Mouse (Mus musculus) ES-Bruce4 (cell line): ENCODE results near the gene Psmd1. TPM values are rescaled to one million over a fixed set of nuclear protein-coding genes. Genes with fewer than 3 reads are reported as not detected.
"Not testable (repeated sequence)": the region's sequence is repeated elsewhere in the genome, so short reads cannot be mapped to it uniquely, and the experiment has no call there.

ENCODE experiments used
- H3K27ac ChIP-seq: 2 replicates; pipeline ENCODE4 v1.5.1; 2012; ENCODE audit warnings: low read length, inconsistent platforms; ENCODE audit not compliant: insufficient read depth
- H3K27me3 ChIP-seq: 2 replicates; pipeline ENCODE4 v1.6.1; 2012; ENCODE audit warnings: mild to moderate bottlenecking, low read length, inconsistent platforms; ENCODE audit not compliant: control insufficient read depth, poor library complexity, insufficient read depth, severe bottlenecking
- H3K36me3 ChIP-seq: 2 replicates; pipeline ENCODE4 v1.6.1; 2012; ENCODE audit warnings: inconsistent platforms, mild to moderate bottlenecking, low read length, moderate library complexity; ENCODE audit not compliant: control insufficient read depth, poor library complexity, insufficient read depth, severe bottlenecking
- H3K4me1 ChIP-seq: one replicate; pipeline ENCODE4 v1.8.1; 2011; ENCODE audit warnings: low read length; ENCODE audit not compliant: control insufficient read depth, insufficient read depth
- H3K4me3 ChIP-seq: 2 replicates; pipeline ENCODE4 v1.5.1; 2011; ENCODE audit warnings: low read depth, mild to moderate bottlenecking, low read length
- H3K9ac ChIP-seq: 2 replicates; pipeline ENCODE4 v1.6.1; 2012; ENCODE audit warnings: low read depth, mild to moderate bottlenecking, inconsistent platforms; ENCODE audit not compliant: poor library complexity, severe bottlenecking
- H3K9me3 ChIP-seq: replicated peaks from 2 replicates; pipeline ENCODE4 v1.6.1; 2012; ENCODE audit warnings: mild to moderate bottlenecking, low read length, inconsistent platforms; ENCODE audit not compliant: control insufficient read depth, poor library complexity, insufficient read depth, severe bottlenecking
- CTCF ChIP-seq: IDR thresholded peaks from one replicate; pipeline ENCODE4 v1.8.1; 2011; ENCODE audit warnings: low read depth, low read length
- EP300 ChIP-seq: IDR thresholded peaks from 2 replicates; pipeline ENCODE4 v1.6.1; 2011; ENCODE audit warnings: low read depth, low read length; ENCODE audit not compliant: insufficient read depth
- POLR2A ChIP-seq: IDR thresholded peaks from one replicate; pipeline ENCODE4 v1.8.1; 2011; ENCODE audit warnings: low read length; ENCODE audit not compliant: insufficient read depth
- polyA plus RNA-seq: library from polyadenylated mRNA; stranded (reverse); fragments of >200 nt; gene quantifications from 2 replicates; pipeline ENCODE4 v1.2.4, GENCODE M21; 2011; ENCODE audit warnings: low read depth; ENCODE audit not compliant: missing spikeins, insufficient read depth, insufficient read length

Psmd1 gene
- 174 and 180 TPM in 2 replicates for polyA plus RNA-seq

GRCm38 (mm10) chr1:86064271-86064991 lies at the start of gene Psmd1:
Psmd1 (plus strand) TSS chr1:86064387.
- Histone ChIP-seq H3K27me3 (no peaks in the 10 kb centered on the region), H3K36me3 (no peaks in the 10 kb centered on the region), H3K9me3 (no peaks in the 10 kb centered on the region), H3K9ac (peak within 1 kb of the TSS; percentile 95), H3K27ac (peak within 1 kb of the TSS; percentile 51; the same call in 1 of the 2 replicates), H3K4me3 (peak within 1 kb of the TSS; percentile 86), H3K4me1 (peaks cover 5% of the 10 kb centered on the region)
- TF ChIP-seq POLR2A (no peak), CTCF (peak; percentile 58)

- not testable (repeated sequence) for H3K27ac ChIP-seq, H3K4me3 ChIP-seq, H3K4me1 ChIP-seq, H3K36me3 ChIP-seq, H3K27me3 ChIP-seq, H3K9ac ChIP-seq
- peaks cover 19% of the 10 kb centered on the region for H3K9me3 ChIP-seq
Observed at GRCm38 (mm10) chr1:86015758-86016157, 48.4 kb upstream of the Psmd1 start.

GRCm38 (mm10) chr1:86016516-86016915 lies 47.7 kb upstream of the Psmd1 start, which contains the start of gene Spata3:
Spata3 (plus strand) TSS chr1:86016816.
- H3K9me3 ChIP-seq, result peaks cover 13% of the 10 kb centered on the region
- H3K4me1 ChIP-seq, result no peaks in the 10 kb centered on the region
- H3K4me3 ChIP-seq, result peak within 1 kb of the TSS; percentile 7
- H3K27ac ChIP-seq, result no peak within 1 kb of the TSS
- no peaks in the 10 kb centered on the region for H3K36me3 ChIP-seq
- TF ChIP-seq EP300 (no peak), CTCF (no peak), POLR2A (no peak)
- H3K9ac ChIP-seq, result no peak within 1 kb of the TSS
- peaks cover 2% of the 10 kb centered on the region; the same call in 1 of the 2 replicates for H3K27me3 ChIP-seq

- H3K9ac ChIP-seq, result peak overlapping the region; percentile 17
- no peak overlapping the region for H3K27ac ChIP-seq
- H3K4me3 ChIP-seq, result peak overlapping the region; percentile 9
- peaks cover 2% of the 10 kb centered on the region; the same call in 1 of the 2 replicates for H3K27me3 ChIP-seq
- H3K4me1 ChIP-seq, result no peaks in the 10 kb centered on the region
- no peaks in the 10 kb centered on the region for H3K9me3 ChIP-seq
- TF ChIP-seq EP300, result no peak
- TF ChIP-seq POLR2A, result no peak
- no peak for TF ChIP-seq CTCF
- H3K36me3 ChIP-seq, result no peaks in the 10 kb centered on the region
Observed at GRCm38 (mm10) chr1:86018235-86019055, 45.7 kb upstream of the Psmd1 start.

GRCm38 (mm10) chr1:86021365-86021989 lies 42.7 kb upstream of the Psmd1 start:
- no peak for TF ChIP-seq EP300
- no peak for TF ChIP-seq POLR2A
- peak; percentile 57 for TF ChIP-seq CTCF
- no peaks in the 10 kb centered on the region for H3K4me1 ChIP-seq
- H3K36me3 ChIP-seq, result no peaks in the 10 kb centered on the region
- no peak overlapping the region for H3K27ac ChIP-seq
- peak overlapping the region; percentile 41 for H3K9ac ChIP-seq
- peak overlapping the region; percentile 63 for H3K4me3 ChIP-seq
- no peaks in the 10 kb centered on the region for H3K9me3 ChIP-seq
- H3K27me3 ChIP-seq, result peaks cover 2% of the 10 kb centered on the region; the same call in 1 of the 2 replicates
